Mouse (Mus musculus) midbrain, embryonic 16.5 days (tissue): ENCODE results near the gene Bscl2. TPM values are rescaled to one million over a fixed set of nuclear protein-coding genes. Genes with fewer than 3 reads are reported as not detected.
"Not testable (repeated sequence)": the region's sequence is repeated elsewhere in the genome, so short reads cannot be mapped to it uniquely, and the experiment has no call there.

Experiments
- ATAC-seq: fragments of 200-750 bp; cut with Nextera tagmentation; 2 replicates; pipeline ENCODE4 v1.8.0; 2017; ENCODE audit warnings: moderate TSS enrichment
- H3K27ac ChIP-seq: fragments of 300-500 bp; sonication (generic); 2 replicates; pipeline ENCODE4 v1.5.1; 2014; ENCODE audit warnings: mild to moderate bottlenecking, low read length, mixed read lengths
- H3K27me3 ChIP-seq: fragments of 300-500 bp; sonication (generic); 2 replicates; pipeline ENCODE4 v1.6.1; 2014; ENCODE audit warnings: low read depth, low read length, mixed read lengths; ENCODE audit not compliant: control insufficient read depth, insufficient read depth
- H3K36me3 ChIP-seq: fragments of 300-500 bp; sonication (generic); 2 replicates; pipeline ENCODE4 v1.6.1; 2014; ENCODE audit warnings: mild to moderate bottlenecking, low read length, moderate library complexity, mixed read lengths; ENCODE audit not compliant: control insufficient read depth, insufficient read depth
- H3K4me1 ChIP-seq: fragments of 300-500 bp; sonication (generic); 2 replicates; pipeline ENCODE4 v1.6.1; 2014; ENCODE audit warnings: mild to moderate bottlenecking, low read length, mixed read lengths; ENCODE audit not compliant: control insufficient read depth, insufficient read depth
- H3K4me2 ChIP-seq: fragments of 300-500 bp; sonication (generic); 2 replicates; pipeline ENCODE4 v1.6.1; 2014; ENCODE audit warnings: mild to moderate bottlenecking, low read length, mixed read lengths
- H3K4me3 ChIP-seq: fragments of 300-500 bp; sonication (generic); 2 replicates; pipeline ENCODE4 v1.5.1; 2014; ENCODE audit warnings: low read depth, mild to moderate bottlenecking, low read length, moderate library complexity, mixed read lengths
- H3K9ac ChIP-seq: fragments of 300-500 bp; sonication (generic); 2 replicates; pipeline ENCODE4 v1.6.1; 2014; ENCODE audit warnings: low read depth, low read length, mixed read lengths
- H3K9me3 ChIP-seq: fragments of 300-500 bp; sonication (generic); replicated peaks from 2 replicates; pipeline ENCODE4 v1.6.1; 2014; ENCODE audit warnings: mild to moderate bottlenecking, low read length, mixed read lengths; ENCODE audit not compliant: control insufficient read depth, poor library complexity, severe bottlenecking
- WGBS: fragments of 180-500 bp; shearing (Covaris S2); extraction: QIAGEN DNeasy Blood & Tissue Kit; methylation state at CpG from one replicate; pipeline ENCODE4 v1.1.7; 2014; 5-methylcytosine and 5-hydroxymethylcytosine counted together
- polyA plus RNA-seq: library from polyadenylated mRNA; unstranded; fragments of >200 nt; fragmentation: Nextera tagmentation; extraction: Ambion mirVana; gene quantifications from 2 replicates; pipeline ENCODE4 v1.2.1, GENCODE M21; 2015

Gene Bscl2
- polyA plus RNA-seq, 1 experiment from 2014 or later: 105 TPM

GRCm38 (mm10) chr19:8821146-8821545 is 16.1 kb upstream of the Bscl2 start:
- ATAC-seq: no peak
- H3K4me1 ChIP-seq: peaks cover 41% of the 10 kb centered on the region
- H3K27ac ChIP-seq: no peak overlapping the region
- WGBS: 2% methylated on average over 7 of the region's 7 CpGs
- H3K4me3 ChIP-seq: peak overlapping the region; percentile 99
- H3K9ac ChIP-seq: peak overlapping the region; percentile 74
- peak overlapping the region; percentile 100 for H3K4me2 ChIP-seq
- H3K27me3 ChIP-seq: no peaks in the 10 kb centered on the region
- no peaks in the 10 kb centered on the region for H3K9me3 ChIP-seq
- H3K36me3 ChIP-seq: peaks cover 17% of the 10 kb centered on the region

GRCm38 (mm10) chr19:8822696-8823095 is 14.6 kb upstream of the Bscl2 start:
- H3K4me2 ChIP-seq: peak overlapping the region; percentile 100
- no peaks in the 10 kb centered on the region for H3K27me3 ChIP-seq
- no peak overlapping the region for H3K27ac ChIP-seq
- peaks cover 26% of the 10 kb centered on the region for H3K36me3 ChIP-seq
- peaks cover 29% of the 10 kb centered on the region for H3K4me1 ChIP-seq
- no peak for ATAC-seq
- H3K9me3 ChIP-seq: no peaks in the 10 kb centered on the region
- H3K9ac ChIP-seq: peak overlapping the region; percentile 33; the same call in 1 of the 2 replicates
- peak overlapping the region; percentile 27 for H3K4me3 ChIP-seq
- WGBS: 53% methylated on average over 8 of the region's 8 CpGs

DNA sequence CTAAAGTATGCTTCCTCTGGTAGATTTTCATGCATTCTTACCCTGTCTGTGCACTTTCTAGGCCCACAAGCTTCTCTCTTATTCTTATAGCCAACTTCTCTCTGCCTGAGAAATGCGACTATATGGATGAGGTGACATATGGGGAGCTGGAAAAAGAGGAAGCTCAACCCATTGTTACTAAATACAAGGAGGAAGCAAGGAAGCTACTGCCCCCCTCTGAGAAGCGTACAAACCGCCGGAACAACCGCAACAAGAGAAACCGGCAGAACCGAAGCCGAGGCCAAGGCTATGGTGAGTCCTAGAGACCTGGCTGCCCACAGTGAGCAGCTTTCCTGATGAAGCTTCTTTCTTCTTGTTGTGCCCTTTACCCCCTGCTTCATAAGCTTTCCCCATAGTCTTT is 7.6 kb upstream of the Bscl2 start, which contains the start of gene AC129217.1:
TSS of gene AC129217.1 (plus strand) at position 114 of the 400 bp plus-strand sequence.
- H3K36me3 ChIP-seq: peaks cover 61% of the 10 kb centered on the region
- 85% methylated on average over 8 of the region's 8 CpGs for WGBS
- no peaks in the 10 kb centered on the region for H3K9me3 ChIP-seq
- H3K4me2 ChIP-seq: no peak within 1 kb of the TSS
- H3K9ac ChIP-seq: no peak within 1 kb of the TSS
- H3K4me1 ChIP-seq: no peaks in the 10 kb centered on the region
- ATAC-seq: no peak
- no peak within 1 kb of the TSS for H3K4me3 ChIP-seq
- H3K27me3 ChIP-seq: no peaks in the 10 kb centered on the region
- H3K27ac ChIP-seq: no peak within 1 kb of the TSS

- ATAC-seq: no peak
- Histone ChIP-seq H3K27ac (no peak overlapping the region), H3K27me3 (no peaks in the 10 kb centered on the region), H3K36me3 (peaks cover 57% of the 10 kb centered on the region), H3K9ac (no peak overlapping the region), H3K4me3 (no peak overlapping the region), H3K9me3 (no peaks in the 10 kb centered on the region), H3K4me2 (no peak overlapping the region), H3K4me1 (no peaks in the 10 kb centered on the region)
- WGBS: 89% methylated on average over 8 of the region's 8 CpGs
Observed at GRCm38 (mm10) chr19:8830664-8831063, 6.6 kb upstream of the Bscl2 start.

GRCm38 (mm10) chr19:8831262-8831661 is 6.0 kb upstream of the Bscl2 start:
- H3K4me2 ChIP-seq: no peak overlapping the region
- no peak overlapping the region for H3K9ac ChIP-seq
- H3K4me3 ChIP-seq: no peak overlapping the region
- no peaks in the 10 kb centered on the region for H3K9me3 ChIP-seq
- H3K4me1 ChIP-seq: no peaks in the 10 kb centered on the region
- H3K27ac ChIP-seq: no peak overlapping the region
- ATAC-seq: no peak
- H3K36me3 ChIP-seq: peaks cover 53% of the 10 kb centered on the region
- H3K27me3 ChIP-seq: no peaks in the 10 kb centered on the region
- 77% methylated on average over 11 of the region's 11 CpGs for WGBS

- no peak overlapping the region for H3K4me3 ChIP-seq
- no peaks in the 10 kb centered on the region for H3K27me3 ChIP-seq
- ATAC-seq: no peak
- H3K9me3 ChIP-seq: no peaks in the 10 kb centered on the region
- H3K4me2 ChIP-seq: no peak overlapping the region
- WGBS: 92% methylated on average over 4 of the region's 4 CpGs
- no peak overlapping the region for H3K27ac ChIP-seq
- peaks cover 42% of the 10 kb centered on the region for H3K36me3 ChIP-seq
- no peaks in the 10 kb centered on the region for H3K4me1 ChIP-seq
- H3K9ac ChIP-seq: no peak overlapping the region
Observed at GRCm38 (mm10) chr19:8832971-8833370, 4.3 kb upstream of the Bscl2 start.

DNA sequence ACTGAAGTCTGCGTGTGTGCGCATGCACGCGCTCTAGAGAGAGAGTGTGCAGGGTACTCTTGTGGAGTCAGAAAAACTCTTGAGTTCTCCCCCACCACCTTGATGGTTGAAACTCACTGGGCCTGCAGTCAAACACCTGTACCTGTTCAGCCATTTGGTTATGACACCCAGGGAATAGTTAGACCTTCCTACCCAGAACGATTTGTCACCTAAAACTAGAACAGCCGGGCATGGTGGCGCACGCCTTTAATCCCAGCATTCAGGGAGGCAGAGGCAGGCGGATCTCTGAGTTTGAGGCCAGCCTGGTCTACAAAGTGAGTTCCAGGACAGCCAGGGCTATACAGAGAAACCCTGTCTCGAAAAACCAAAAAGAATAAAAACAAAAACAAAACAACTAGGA is 940 bp upstream of the Bscl2 start:
- Histone ChIP-seq H3K4me2 (peak overlapping the region; percentile 87), H3K27ac (peak overlapping the region; percentile 0; the same call in 1 of the 2 replicates), H3K36me3 (peaks cover 20% of the 10 kb centered on the region)
- not testable (repeated sequence) for ATAC-seq, H3K4me1 ChIP-seq, H3K9ac ChIP-seq, H3K27me3 ChIP-seq, H3K4me3 ChIP-seq, H3K9me3 ChIP-seq
- WGBS: 97% methylated on average over 10 of the region's 10 CpGs

GRCm38 (mm10) chr19:8838041-8838730 is 919 bp downstream of the Bscl2 start:
- no peaks in the 10 kb centered on the region for H3K9me3 ChIP-seq
- H3K9ac ChIP-seq: peak overlapping the region; percentile 92
- peaks cover 11% of the 10 kb centered on the region for H3K4me1 ChIP-seq
- peak overlapping the region; percentile 67 for H3K4me3 ChIP-seq
- 0 out of 2 replicates have a peak, but pooled peaks have one; percentile 15 for ATAC-seq
- peak overlapping the region; percentile 87 for H3K4me2 ChIP-seq
- WGBS: 4% methylated on average over 15 of the region's 15 CpGs
- H3K27ac ChIP-seq: peak overlapping the region; percentile 95
- H3K36me3 ChIP-seq: peaks cover 14% of the 10 kb centered on the region
- H3K27me3 ChIP-seq: no peaks in the 10 kb centered on the region

- Histone ChIP-seq H3K27ac (peak within 1 kb of the TSS; percentile 95), H3K4me3 (peak within 1 kb of the TSS; percentile 67), H3K9ac (peak within 1 kb of the TSS; percentile 92), H3K27me3 (no peaks in the 10 kb centered on the region), H3K36me3 (peaks cover 11% of the 10 kb centered on the region), H3K4me1 (peaks cover 11% of the 10 kb centered on the region), H3K9me3 (no peaks in the 10 kb centered on the region), H3K4me2 (peak within 1 kb of the TSS; percentile 87)
- WGBS: 24% methylated on average over 11 of the region's 11 CpGs
- peak; percentile 93 for ATAC-seq
Observed at GRCm38 (mm10) chr19:8839103-8839907, 2.0 kb downstream of the Bscl2 start, which contains the start of gene Gng3. TSS of gene Gng3 (minus strand) at chr19:8839194.
